In genomic region chr14:104538108-104538866, GRCm38 (mm10) we compare ENCODE assay signal across 14 mouse cellular contexts. TPM values are rescaled to one million over a fixed set of nuclear protein-coding genes. Genes with fewer than 3 reads are reported as not detected.
DNase-seq lines count a peak whose midpoint lies in the region; ATAC-seq and TF ChIP-seq lines count a peak whose summit lies in the region.
"Had no signal": no experiment of that assay in that cellular context is flagged by ENCODE, and none has a peak within 500 bp of the region (broad histone marks: within the 10 kb centered on the region; RNA-seq: fewer than 3 reads in every experiment).

No protein-coding gene starts in this region.

- WGBS in hindbrain, embryonic 12.5 days = 79% methylated on average over 10 of the region's 10 CpGs
- 61% methylated on average over 10 of the region's 10 CpGs for WGBS in hindbrain, embryonic 16.5 days

- no peaks in the 10 kb centered on the region for H3K9me3 ChIP-seq in hindbrain, embryonic 12.5 days (replicated peaks)
- no peaks in the 10 kb centered on the region for H3K9me3 ChIP-seq in hindbrain, embryonic 16.5 days (ENCODE audit: control insufficient read depth, low read length)
- no peaks in the 10 kb centered on the region for H3K9me3 ChIP-seq in CH12.LX (replicated peaks; ENCODE audit: low read length)
- H3K9me3 ChIP-seq: embryonic facial prominence, embryonic 10.5 days; limb, embryonic 15.5 days had no signal

- peak; percentile 48; the same call in 1 of the 2 replicates for TF ChIP-seq EP300 in CH12.LX (IDR thresholded peaks at IDR 0.05; ENCODE audit: low read length)

- H3K27ac ChIP-seq in hindbrain, embryonic 12.5 days = no peak overlapping the region
- H3K27ac ChIP-seq in hindbrain, embryonic 16.5 days (ENCODE audit: low read depth, low read length) = no peak overlapping the region
- H3K27ac ChIP-seq in CH12.LX (ENCODE audit: insufficient read depth, low read depth) = no peak overlapping the region
- H3K27ac ChIP-seq in gastrocnemius, adult 2 months = no peak overlapping the region
- H3K27ac ChIP-seq: embryonic facial prominence, embryonic 10.5 days; limb, embryonic 15.5 days had no signal

- no peak overlapping the region for H3K9ac ChIP-seq in hindbrain, embryonic 12.5 days
- H3K9ac ChIP-seq in hindbrain, embryonic 16.5 days (ENCODE audit: low read depth, low read length) = no peak overlapping the region
- no peak overlapping the region for H3K9ac ChIP-seq in CH12.LX (ENCODE audit: insufficient read depth, low read depth)
- H3K9ac ChIP-seq: limb, embryonic 15.5 days had no signal

- peaks cover 7% of the 10 kb centered on the region; the same call in 1 of the 2 replicates for H3K4me1 ChIP-seq in hindbrain, embryonic 12.5 days
- H3K4me1 ChIP-seq in hindbrain, embryonic 16.5 days (ENCODE audit: control insufficient read depth, insufficient read depth, low read depth, low read length) = peaks cover 3% of the 10 kb centered on the region; the same call in 1 of the 2 replicates
- peaks cover 0 to 21% of the 10 kb centered on the region in 2 experiments; a peak in 2 of 4 replicates for H3K4me1 ChIP-seq in CH12.LX (ENCODE audit: control insufficient read depth in 1 of 2, insufficient read depth in 2 of 2)
- H3K4me1 ChIP-seq: embryonic facial prominence, embryonic 10.5 days; limb, embryonic 15.5 days had no signal

- no peaks in the 10 kb centered on the region for H3K79me2 ChIP-seq in CH12.LX (replicated peaks; ENCODE audit: control insufficient read depth, extremely low read depth, insufficient read depth, poor library complexity, severe bottlenecking)

- peak; percentile 26; the same call in 1 of the 2 replicates for ATAC-seq in hindbrain, embryonic 12.5 days (ENCODE audit: low FRiP score)
- no peak for ATAC-seq in hindbrain, embryonic 16.5 days

- TF ChIP-seq POLR2A in CH12.LX (IDR thresholded peaks at IDR 0.05; ENCODE audit: low read depth, low read length) = no peak

- no peak for TF ChIP-seq RAD21 in CH12.LX (IDR thresholded peaks at IDR 0.05; ENCODE audit: low read depth, low read length)

- dilution Hi-C loops in CH12.LX (cut with MboI; ENCODE audit: extremely low pct_ligation_motif_present, extremely low pct_unique_long_range_greater_than_20kb, low sequenced_read_pairs) = no loop called here

- no peaks in the 10 kb centered on the region for H3K36me3 ChIP-seq in hindbrain, embryonic 12.5 days
- no peaks in the 10 kb centered on the region for H3K36me3 ChIP-seq in hindbrain, embryonic 16.5 days (ENCODE audit: control insufficient read depth, insufficient read depth, low read length)
- no peaks in the 10 kb centered on the region for H3K36me3 ChIP-seq in CH12.LX (replicated peaks in 1 of 2; ENCODE audit: control insufficient read depth in 1 of 2, insufficient read depth in 1 of 2, low read length in 1 of 2)
- H3K36me3 ChIP-seq: embryonic facial prominence, embryonic 10.5 days; limb, embryonic 15.5 days had no signal

- no peak for TF ChIP-seq CTCF in CH12.LX (conservative IDR thresholded peaks at IDR 0.05 in 1 of 2, IDR thresholded peaks at IDR 0.05 in 1 of 2; ENCODE audit: low read depth in 2 of 2, low read length in 2 of 2)
- TF ChIP-seq CTCF in gastrocnemius, adult 2 months (IDR thresholded peaks at IDR 0.05) = no peak

- in situ Hi-C loops in CH12.LX (cut with MboI; ENCODE audit: low pct_ligation_motif_present, low pct_unique_long_range_greater_than_20kb, low sequenced_read_pairs) = no loop called here

- no peak for DNase-seq in CH12.LX (ENCODE audit: extremely low read depth)
- peak; percentile 55 for DNase-seq in cerebellum, adult 9-10 months
- peak; percentile 12 to 15 for DNase-seq in layer of hippocampus, postnatal 25 days (ENCODE audit: extremely low spot score in 1 of 2, low spot score in 1 of 2)
- DNase-seq in spleen, postnatal 4 days (ENCODE audit: low spot score in 2 of 2) = no peak
- DNase-seq in yolk sac, embryonic 10.5 days (ENCODE audit: low spot score) = no peak
- no peak for DNase-seq in gastrocnemius, adult 2 months
- DNase-seq: B cell, adult 2 months; kidney, adult 18-20 months; lung, postnatal 10 days; thymus, adult 18-20 months had no signal

- no peak overlapping the region for H3K4me3 ChIP-seq in hindbrain, embryonic 12.5 days
- H3K4me3 ChIP-seq in hindbrain, embryonic 16.5 days (ENCODE audit: low read length) = no peak overlapping the region
- H3K4me3 ChIP-seq in CH12.LX (replicated peaks in 1 of 3; ENCODE audit: low read depth in 2 of 3, low read length in 2 of 3, poor library complexity in 1 of 3) = no peak overlapping the region
- H3K4me3 ChIP-seq in gastrocnemius, adult 2 months = no peak overlapping the region
- H3K4me3 ChIP-seq: embryonic facial prominence, embryonic 10.5 days; limb, embryonic 15.5 days had no signal

- intact Hi-C loops in gastrocnemius, adult 2 months (cut with DNase I) = no loop called here

- H3K4me2 ChIP-seq in hindbrain, embryonic 12.5 days (replicated peaks) = no peak overlapping the region
- H3K4me2 ChIP-seq in hindbrain, embryonic 16.5 days (ENCODE audit: low read length) = no peak overlapping the region
- no peak overlapping the region; the same call in 1 of the 2 replicates for H3K4me2 ChIP-seq in CH12.LX (ENCODE audit: insufficient read depth, low read depth, poor library complexity, severe bottlenecking)
- H3K4me2 ChIP-seq: limb, embryonic 15.5 days had no signal

- no peaks in the 10 kb centered on the region for H3K27me3 ChIP-seq in hindbrain, embryonic 12.5 days
- no peaks in the 10 kb centered on the region for H3K27me3 ChIP-seq in hindbrain, embryonic 16.5 days (replicated peaks; ENCODE audit: control insufficient read depth, insufficient read depth, low read length)
- no peaks in the 10 kb centered on the region for H3K27me3 ChIP-seq in CH12.LX (replicated peaks)
- H3K27me3 ChIP-seq: limb, embryonic 15.5 days had no signal

TF ChIP-seq in CH12.LX, 34 proteins besides CTCF, POLR2A, EP300 and RAD21:
- TF ChIP-seq USF1 (IDR thresholded peaks at IDR 0.05; ENCODE audit: low read depth, low read length) = no peak
- no peak for TF ChIP-seq ZKSCAN1 (IDR thresholded peaks at IDR 0.05; ENCODE audit: borderline replicate concordance, low read depth, low read length)
- no peak for TF ChIP-seq NELFE (IDR thresholded peaks at IDR 0.05; ENCODE audit: low read depth, low read length)

RNA-seq across cellular contexts. Expression of gene Rnf219, which starts 15.8 kb away (rescaled TPM):
- polyA plus RNA-seq in hindbrain, embryonic 12.5 days (2016; fragmentation: Nextera tagmentation; extraction: Ambion mirVana) = 34.9 and 35.9 TPM in 2 replicates
- 25.1 and 26.1 TPM in 2 replicates for polyA plus RNA-seq in hindbrain, embryonic 16.5 days (2015; fragmentation: Nextera tagmentation; extraction: Ambion mirVana)
- 12.2 and 16.2 TPM in 2 replicates for total RNA-seq in CH12.LX (2012; rRNA removed)
- 18.2 and 20.0 TPM in 2 replicates for total RNA-seq in CH12.LX (2014; rRNA removed)
- polyA plus RNA-seq in CH12.LX (2012; ENCODE audit: insufficient read length, low read depth) = 30.2 and 33.8 TPM in 2 replicates
- total RNA-seq in layer of hippocampus, postnatal 25 days (2021) = 10 to 100 TPM; 12.8 to 16.3 TPM
- 1 to 10 TPM; 2.1 to 3.9 TPM for total RNA-seq in gastrocnemius, adult 2 months (2021)

Comparison
In these comparisons a context has a peak if more than half of its experiments do, and no peak if none do; other contexts are left out.
1. DNase-seq: peak in cerebellum, adult 9-10 months (single experiment) and layer of hippocampus, postnatal 25 days (2 of 2); none in CH12.LX (single experiment), spleen, postnatal 4 days (0 of 2), yolk sac, embryonic 10.5 days (single experiment) and gastrocnemius, adult 2 months (single experiment).